Comparison of ENCODE assay signal across 14 mouse cellular contexts in the genomic region with DNA sequence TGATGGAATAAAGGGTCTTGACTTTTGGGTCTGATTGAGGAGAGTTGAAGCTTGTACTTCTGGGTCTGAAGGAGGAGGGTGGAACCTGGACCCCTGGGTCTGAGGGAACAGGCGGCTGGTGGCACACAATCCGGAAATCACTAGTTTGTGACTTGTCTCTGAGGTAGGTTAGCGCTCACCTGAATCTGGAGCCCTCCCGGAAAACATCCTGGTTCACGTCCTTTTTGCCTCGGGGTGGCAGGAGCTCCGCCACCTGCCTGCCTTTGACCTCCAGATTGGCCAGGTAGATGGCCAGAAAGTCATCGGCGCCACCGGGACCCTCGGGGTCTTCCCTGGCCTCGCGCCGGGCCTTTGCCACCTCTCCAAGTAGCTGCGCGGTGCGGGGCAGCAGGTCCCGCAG. TPM values are rescaled to one million over a fixed set of nuclear protein-coding genes. Genes with fewer than 3 reads are reported as not detected.
DNase-seq lines count a peak whose midpoint lies in the region; ATAC-seq and TF ChIP-seq lines count a peak whose summit lies in the region.
"Had no signal": no experiment of that assay in that cellular context is flagged by ENCODE, and none has a peak within 500 bp of the region (broad histone marks: within the 10 kb centered on the region; RNA-seq: fewer than 3 reads in every experiment).

No protein-coding gene starts in this region.

- H3K27me3 ChIP-seq in heart, embryonic 14.5 days (ENCODE audit: control insufficient read depth, insufficient read depth, low read length) = peaks cover 20% of the 10 kb centered on the region
- peaks cover 19% of the 10 kb centered on the region for H3K27me3 ChIP-seq in midbrain, embryonic 16.5 days (ENCODE audit: control insufficient read depth, insufficient read depth, low read depth, low read length)
- peaks cover 20% of the 10 kb centered on the region for H3K27me3 ChIP-seq in midbrain, postnatal 0 days (ENCODE audit: insufficient read depth, low read length)
- H3K27me3 ChIP-seq in limb, embryonic 10.5 days (ENCODE audit: low read depth, poor library complexity, severe bottlenecking) = peaks cover 34% of the 10 kb centered on the region
- H3K27me3 ChIP-seq in stomach, postnatal 0 days (ENCODE audit: control insufficient read depth, insufficient read depth, low read length) = no peaks in the 10 kb centered on the region

- no peaks in the 10 kb centered on the region for H3K9me3 ChIP-seq in heart, embryonic 14.5 days (ENCODE audit: control insufficient read depth, low read length)
- H3K9me3 ChIP-seq in midbrain, embryonic 16.5 days (replicated peaks; ENCODE audit: control insufficient read depth, low read length, poor library complexity, severe bottlenecking) = no peaks in the 10 kb centered on the region
- H3K9me3 ChIP-seq in midbrain, postnatal 0 days (ENCODE audit: low read length) = no peaks in the 10 kb centered on the region
- no peaks in the 10 kb centered on the region for H3K9me3 ChIP-seq in limb, embryonic 10.5 days (replicated peaks)
- H3K9me3 ChIP-seq in stomach, postnatal 0 days (ENCODE audit: control insufficient read depth, low read length) = no peaks in the 10 kb centered on the region
- H3K9me3 ChIP-seq: hindbrain, embryonic 13.5 days had no signal

- intact Hi-C loops in heart, postnatal 10 days (cut with DNase I) = loop anchor here (10.0 kb wide), 1 partner anchor 159 kb away; a partner anchor contains a TSS

- no peaks in the 10 kb centered on the region for H3K36me3 ChIP-seq in heart, embryonic 14.5 days (ENCODE audit: control insufficient read depth, insufficient read depth, low read length)
- H3K36me3 ChIP-seq in midbrain, embryonic 16.5 days (ENCODE audit: control insufficient read depth, insufficient read depth, low read length) = no peaks in the 10 kb centered on the region
- H3K36me3 ChIP-seq in midbrain, postnatal 0 days (ENCODE audit: insufficient read depth, low read length) = no peaks in the 10 kb centered on the region
- H3K36me3 ChIP-seq in limb, embryonic 10.5 days = no peaks in the 10 kb centered on the region
- H3K36me3 ChIP-seq in stomach, postnatal 0 days (ENCODE audit: control insufficient read depth, insufficient read depth, low read length) = no peaks in the 10 kb centered on the region
- H3K36me3 ChIP-seq: hindbrain, embryonic 13.5 days had no signal

- peak overlapping the region; percentile 47 for H3K4me2 ChIP-seq in heart, embryonic 14.5 days (ENCODE audit: low read length)
- H3K4me2 ChIP-seq in midbrain, embryonic 16.5 days (ENCODE audit: low read length) = no peak overlapping the region
- no peak overlapping the region for H3K4me2 ChIP-seq in midbrain, postnatal 0 days (ENCODE audit: low read depth, low read length, poor library complexity, severe bottlenecking)
- peak overlapping the region; percentile 62 for H3K4me2 ChIP-seq in stomach, postnatal 0 days (replicated peaks; ENCODE audit: low read depth)
- H3K4me2 ChIP-seq: hindbrain, embryonic 13.5 days had no signal

- H3K4me1 ChIP-seq in heart, embryonic 14.5 days (ENCODE audit: control insufficient read depth in 2 of 2, insufficient read depth in 2 of 2, low read length in 2 of 2) = peaks cover 0 to 4% of the 10 kb centered on the region in 2 experiments; a peak in 2 of 4 replicates
- peaks cover 2% of the 10 kb centered on the region; the same call in 1 of the 2 replicates for H3K4me1 ChIP-seq in midbrain, embryonic 16.5 days (ENCODE audit: control insufficient read depth, insufficient read depth, low read length)
- no peaks in the 10 kb centered on the region for H3K4me1 ChIP-seq in midbrain, postnatal 0 days (ENCODE audit: insufficient read depth, low read length)
- 0 out of 2 replicates have a peak, but pooled peaks cover 5% of the 10 kb centered on the region for H3K4me1 ChIP-seq in limb, embryonic 10.5 days
- no peaks in the 10 kb centered on the region for H3K4me1 ChIP-seq in stomach, postnatal 0 days (replicated peaks; ENCODE audit: control insufficient read depth, insufficient read depth)

- ATAC-seq in heart, embryonic 14.5 days (ENCODE audit: insufficient number of reproducible peaks, insufficient read depth, low FRiP score, low read depth) = no peak
- ATAC-seq in midbrain, embryonic 16.5 days = no peak
- ATAC-seq in midbrain, postnatal 0 days (ENCODE audit: low FRiP score) = no peak
- ATAC-seq in stomach, postnatal 0 days (ENCODE audit: low FRiP score, low TSS enrichment) = 0 out of 2 replicates have a peak, but pooled peaks have one; percentile 1

- no peak overlapping the region for H3K9ac ChIP-seq in heart, embryonic 14.5 days (ENCODE audit: low read length)
- H3K9ac ChIP-seq in midbrain, embryonic 16.5 days (ENCODE audit: low read depth, low read length) = peak overlapping the region; percentile 6; the same call in 1 of the 2 replicates
- no peak overlapping the region for H3K9ac ChIP-seq in midbrain, postnatal 0 days (replicated peaks; ENCODE audit: low read length, poor library complexity, severe bottlenecking)
- peak overlapping the region; percentile 79 for H3K9ac ChIP-seq in stomach, postnatal 0 days (ENCODE audit: low read length)
- H3K9ac ChIP-seq: hindbrain, embryonic 13.5 days had no signal

- TF ChIP-seq CTCF in midbrain, postnatal 0 days (IDR thresholded peaks at IDR 0.05) = no peak
- TF ChIP-seq CTCF in stomach, postnatal 0 days (IDR thresholded peaks at IDR 0.05; ENCODE audit: low read depth) = no peak

- DNase-seq in heart, postnatal 10 days = no peak
- no peak for DNase-seq in midbrain, postnatal 0 days (ENCODE audit: low spot score)
- DNase-seq in limb, embryonic 10.5 days (ENCODE audit: low spot score) = no peak
- DNase-seq in stomach, postnatal 0 days (ENCODE audit: low spot score) = no peak
- no peak for DNase-seq in adrenal gland, postnatal 4 days (ENCODE audit: low spot score in 2 of 2)
- DNase-seq in thymus, postnatal 0 days (ENCODE audit: low spot score) = no peak
- DNase-seq: cerebellum, adult 11 months; right cerebral cortex, postnatal 14 days; thymus, adult 2 months had no signal

- H3K27ac ChIP-seq in heart, embryonic 14.5 days (replicated peaks in 1 of 2; ENCODE audit: control insufficient read depth in 1 of 2, insufficient read depth in 1 of 2, low read depth in 2 of 2, low read length in 2 of 2) = no peak overlapping the region
- H3K27ac ChIP-seq in midbrain, embryonic 16.5 days (ENCODE audit: low read length) = no peak overlapping the region
- no peak overlapping the region for H3K27ac ChIP-seq in midbrain, postnatal 0 days (ENCODE audit: low read depth, low read length)
- H3K27ac ChIP-seq in limb, embryonic 10.5 days = no peak overlapping the region
- peak overlapping the region; percentile 94 for H3K27ac ChIP-seq in stomach, postnatal 0 days (replicated peaks)
- H3K27ac ChIP-seq: hindbrain, embryonic 13.5 days; left cerebral cortex, adult 2 months had no signal

- no peak for TF ChIP-seq EP300 in stomach, postnatal 0 days (optimal IDR thresholded peaks at IDR 0.05)

- WGBS in heart, embryonic 14.5 days = 9% methylated on average over 18 of the region's 18 CpGs
- 12% methylated on average over 18 of the region's 18 CpGs for WGBS in midbrain, embryonic 16.5 days
- 11% methylated on average over 18 of the region's 18 CpGs for WGBS in midbrain, postnatal 0 days
- 10% methylated on average over 18 of the region's 18 CpGs for WGBS in limb, embryonic 10.5 days
- 15% methylated on average over 18 of the region's 18 CpGs for WGBS in stomach, postnatal 0 days

- peak overlapping the region in 1 of 2 experiments; percentile 22; a peak in 2 of 4 replicates for H3K4me3 ChIP-seq in heart, embryonic 14.5 days (ENCODE audit: control insufficient read depth in 1 of 2, insufficient read depth in 1 of 2, low read depth in 1 of 2, low read length in 2 of 2)
- no peak overlapping the region for H3K4me3 ChIP-seq in midbrain, embryonic 16.5 days (ENCODE audit: low read depth, low read length)
- no peak overlapping the region; the same call in 1 of the 2 replicates for H3K4me3 ChIP-seq in midbrain, postnatal 0 days (ENCODE audit: low read depth, low read length)
- H3K4me3 ChIP-seq in limb, embryonic 10.5 days = peak overlapping the region; percentile 21
- H3K4me3 ChIP-seq in stomach, postnatal 0 days (ENCODE audit: low read depth, low read length) = peak overlapping the region; percentile 50
- H3K4me3 ChIP-seq: hindbrain, embryonic 13.5 days; left cerebral cortex, adult 2 months had no signal

RNA-seq across cellular contexts. Expression of a gene that starts 0.4 kb away (rescaled TPM):
- 0.53 TPM in 1 of 2 replicates, not detected in the other for polyA plus RNA-seq in heart, embryonic 14.5 days (2014; fragmentation: Nextera tagmentation; extraction: Ambion mirVana)
- total RNA-seq in heart, postnatal 10 days (2021) = under 1 TPM in 1 of 2 experiments, not detected in 1; 0.50 TPM
- 0.44 and 0.49 TPM in 2 replicates for polyA plus RNA-seq in midbrain, embryonic 16.5 days (2015; fragmentation: Nextera tagmentation; extraction: Ambion mirVana)
- 0.71 and 1.8 TPM in 2 replicates for total RNA-seq in midbrain, postnatal 0 days (2014; rRNA removed)
- 0.70 and 1.2 TPM in 2 replicates for polyA plus RNA-seq in midbrain, postnatal 0 days (2015; fragmentation: Nextera tagmentation; extraction: Ambion mirVana)
- polyA plus RNA-seq in limb, embryonic 10.5 days (2016; fragmentation: Nextera tagmentation; extraction: Ambion mirVana) = 1.4 and 1.6 TPM in 2 replicates
- 44.4 and 48.5 TPM in 2 replicates for polyA plus RNA-seq in stomach, postnatal 0 days (2015; fragmentation: Nextera tagmentation; extraction: Ambion mirVana)
- 1 to 10 TPM in 1 of 2 experiments, under 1 TPM in 1; 0.68 to 1.0 TPM for total RNA-seq in adrenal gland, postnatal 4 days (2021)
- 2.6 and 4.2 TPM in 2 replicates for polyA plus RNA-seq in thymus, postnatal 0 days (2015; fragmentation: Nextera tagmentation; extraction: Ambion mirVana)
- total RNA-seq: left cerebral cortex, adult 2 months had no signal
- polyA plus RNA-seq: CD4-positive, CD25-positive, alpha-beta regulatory T cell, adult 4 months; hindbrain, embryonic 13.5 days had no signal

RNA-seq across cellular contexts. Expression of a gene that starts 25.4 kb away (rescaled TPM):
- 293 and 321 TPM in 2 replicates for polyA plus RNA-seq in heart, embryonic 14.5 days (2014; fragmentation: Nextera tagmentation; extraction: Ambion mirVana)
- total RNA-seq in heart, postnatal 10 days (2021) = 100 to 1,000 TPM; 299 to 317 TPM
- polyA plus RNA-seq in midbrain, embryonic 16.5 days (2015; fragmentation: Nextera tagmentation; extraction: Ambion mirVana) = 10.5 and 14.0 TPM in 2 replicates
- total RNA-seq in midbrain, postnatal 0 days (2014; rRNA removed) = 32.6 and 33.5 TPM in 2 replicates
- 18.7 and 22.0 TPM in 2 replicates for polyA plus RNA-seq in midbrain, postnatal 0 days (2015; fragmentation: Nextera tagmentation; extraction: Ambion mirVana)
- polyA plus RNA-seq in limb, embryonic 10.5 days (2016; fragmentation: Nextera tagmentation; extraction: Ambion mirVana) = 53.8 and 58.6 TPM in 2 replicates
- polyA plus RNA-seq in stomach, postnatal 0 days (2015; fragmentation: Nextera tagmentation; extraction: Ambion mirVana) = 87.5 and 103 TPM in 2 replicates
- 10 to 100 TPM; 59.8 to 84.7 TPM for total RNA-seq in adrenal gland, postnatal 4 days (2021)
- 29.7 and 30.9 TPM in 2 replicates for polyA plus RNA-seq in thymus, postnatal 0 days (2015; fragmentation: Nextera tagmentation; extraction: Ambion mirVana)

RNA-seq across cellular contexts. Expression of a gene that starts 26.3 kb away (rescaled TPM):
- polyA plus RNA-seq in heart, embryonic 14.5 days (2014; fragmentation: Nextera tagmentation; extraction: Ambion mirVana) = 1.7 and 2.0 TPM in 2 replicates
- total RNA-seq in heart, postnatal 10 days (2021) = 1 to 10 TPM; 5.6 to 5.7 TPM
- 0.65 and 1.0 TPM in 2 replicates for polyA plus RNA-seq in midbrain, embryonic 16.5 days (2015; fragmentation: Nextera tagmentation; extraction: Ambion mirVana)
- total RNA-seq in midbrain, postnatal 0 days (2014; rRNA removed) = 0.55 and 0.66 TPM in 2 replicates
- polyA plus RNA-seq in midbrain, postnatal 0 days (2015; fragmentation: Nextera tagmentation; extraction: Ambion mirVana) = 0.93 and 1.3 TPM in 2 replicates
- 0.82 and 1.2 TPM in 2 replicates for polyA plus RNA-seq in limb, embryonic 10.5 days (2016; fragmentation: Nextera tagmentation; extraction: Ambion mirVana)
- 8.9 and 9.1 TPM in 2 replicates for polyA plus RNA-seq in stomach, postnatal 0 days (2015; fragmentation: Nextera tagmentation; extraction: Ambion mirVana)
- 10 to 100 TPM in 1 of 2 experiments, 1 to 10 TPM in 1; 9.6 to 11.5 TPM for total RNA-seq in adrenal gland, postnatal 4 days (2021)
- 9.5 and 13.1 TPM in 2 replicates for polyA plus RNA-seq in thymus, postnatal 0 days (2015; fragmentation: Nextera tagmentation; extraction: Ambion mirVana)

RNA-seq across cellular contexts. Expression of a gene that starts 46.0 kb away (rescaled TPM):
- 63.4 and 68.4 TPM in 2 replicates for polyA plus RNA-seq in heart, embryonic 14.5 days (2014; fragmentation: Nextera tagmentation; extraction: Ambion mirVana)
- 10 to 100 TPM; 43.1 to 45.2 TPM for total RNA-seq in heart, postnatal 10 days (2021)
- 55.3 and 56.7 TPM in 2 replicates for polyA plus RNA-seq in midbrain, embryonic 16.5 days (2015; fragmentation: Nextera tagmentation; extraction: Ambion mirVana)
- 62.6 and 75.3 TPM in 2 replicates for total RNA-seq in midbrain, postnatal 0 days (2014; rRNA removed)
- 55.3 and 62.6 TPM in 2 replicates for polyA plus RNA-seq in midbrain, postnatal 0 days (2015; fragmentation: Nextera tagmentation; extraction: Ambion mirVana)
- polyA plus RNA-seq in limb, embryonic 10.5 days (2016; fragmentation: Nextera tagmentation; extraction: Ambion mirVana) = 78.1 and 87.9 TPM in 2 replicates
- 82.2 and 83.8 TPM in 2 replicates for polyA plus RNA-seq in stomach, postnatal 0 days (2015; fragmentation: Nextera tagmentation; extraction: Ambion mirVana)
- 10 to 100 TPM; 72.0 to 80.6 TPM for total RNA-seq in adrenal gland, postnatal 4 days (2021)
- 7.0 and 7.1 TPM in 2 replicates for polyA plus RNA-seq in thymus, postnatal 0 days (2015; fragmentation: Nextera tagmentation; extraction: Ambion mirVana)

RNA-seq across cellular contexts. Expression of a gene that starts 55.5 kb away (rescaled TPM):
- not detected in 2 replicates for polyA plus RNA-seq in heart, embryonic 14.5 days (2014; fragmentation: Nextera tagmentation; extraction: Ambion mirVana)
- total RNA-seq in heart, postnatal 10 days (2021) = not detected
- 21.3 and 23.9 TPM in 2 replicates for polyA plus RNA-seq in midbrain, embryonic 16.5 days (2015; fragmentation: Nextera tagmentation; extraction: Ambion mirVana)
- total RNA-seq in midbrain, postnatal 0 days (2014; rRNA removed) = 31.6 and 44.4 TPM in 2 replicates
- 21.6 and 25.8 TPM in 2 replicates for polyA plus RNA-seq in midbrain, postnatal 0 days (2015; fragmentation: Nextera tagmentation; extraction: Ambion mirVana)
- polyA plus RNA-seq in limb, embryonic 10.5 days (2016; fragmentation: Nextera tagmentation; extraction: Ambion mirVana) = not detected in 2 replicates
- polyA plus RNA-seq in stomach, postnatal 0 days (2015; fragmentation: Nextera tagmentation; extraction: Ambion mirVana) = 0.29 and 0.41 TPM in 2 replicates
- total RNA-seq in adrenal gland, postnatal 4 days (2021) = not detected
- not detected in 2 replicates for polyA plus RNA-seq in thymus, postnatal 0 days (2015; fragmentation: Nextera tagmentation; extraction: Ambion mirVana)
- polyA plus RNA-seq: CD4-positive, CD25-positive, alpha-beta regulatory T cell, adult 4 months had no signal

Comparison
In these comparisons a context has a peak if more than half of its experiments do, and no peak if none do; other contexts are left out.
1. H3K9ac ChIP-seq: peak in midbrain, embryonic 16.5 days (single experiment) and stomach, postnatal 0 days (single experiment); none in heart, embryonic 14.5 days (single experiment) and midbrain, postnatal 0 days (single experiment).
2. H3K4me2 ChIP-seq: peak in heart, embryonic 14.5 days (single experiment) and stomach, postnatal 0 days (single experiment); none in midbrain, embryonic 16.5 days (single experiment) and midbrain, postnatal 0 days (single experiment).
3. H3K4me3 ChIP-seq: peak in limb, embryonic 10.5 days (single experiment) and stomach, postnatal 0 days (single experiment); none in midbrain, embryonic 16.5 days (single experiment) and midbrain, postnatal 0 days (single experiment).